Mouse (Mus musculus): Measurements from ENCODE around the gene Minpp1. TPM values are rescaled to one million over a fixed set of nuclear protein-coding genes. Genes with fewer than 3 reads are reported as not detected.
A peak's percentile ranks its signal among the peaks of the same experiment; 100 is the strongest.
"Not testable (repeated sequence)": the region's sequence is repeated elsewhere in the genome, so short reads cannot be mapped to it uniquely, and the experiment has no call there.

Gene Minpp1
- 54.4 and 54.9 TPM in 2 replicates for polyA plus RNA-seq (2015; fragmentation: Nextera tagmentation; extraction: Ambion mirVana)

DNA sequence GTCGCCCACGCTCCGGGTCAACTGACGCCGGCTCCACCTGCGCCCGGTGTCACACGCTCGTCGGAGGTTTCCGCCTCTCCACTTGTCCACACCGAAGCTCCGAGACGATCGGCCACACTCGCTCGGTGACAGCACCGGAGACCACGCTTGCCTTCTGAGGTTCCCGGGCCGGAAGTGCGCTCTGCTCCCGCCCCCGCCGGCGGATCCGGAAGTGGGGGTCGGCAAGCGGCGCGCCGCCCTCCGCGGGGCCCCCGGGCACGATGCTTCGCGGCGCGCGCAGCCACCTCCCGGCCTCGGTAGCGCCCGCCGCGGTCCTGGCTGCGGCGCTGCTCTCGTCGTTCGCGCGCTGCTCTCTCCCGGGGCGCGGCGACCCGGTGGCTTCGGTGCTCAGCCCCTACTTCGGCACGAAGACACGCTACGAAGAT, at the start of gene Minpp1:
Gene Minpp1 (plus strand): TSS at position 89 of the 425 bp plus-strand sequence.
- H3K36me3 ChIP-seq = no peaks in the 10 kb centered on the region
- H3K27me3 ChIP-seq = no peaks in the 10 kb centered on the region
- H3K4me3 ChIP-seq (replicated peaks) = peak within 1 kb of the TSS; percentile 74
- H3K4me1 ChIP-seq (replicated peaks) = peaks cover 30% of the 10 kb centered on the region
- peak; percentile 93 for ATAC-seq
- WGBS = under 1% methylated on average over 55 of the region's 64 CpGs
- peak within 1 kb of the TSS; percentile 91 for H3K27ac ChIP-seq
- H3K9ac ChIP-seq (replicated peaks) = peak within 1 kb of the TSS; percentile 81
- H3K9me3 ChIP-seq = no peaks in the 10 kb centered on the region
- H3K4me2 ChIP-seq (replicated peaks) = peak within 1 kb of the TSS; percentile 73

GRCm38 (mm10) chr19:32439356-32439755, 46.2 kb upstream of the Minpp1 start:
- no peak overlapping the region for H3K4me3 ChIP-seq (replicated peaks)
- 85% methylated on average over 2 of the region's 2 CpGs for WGBS
- no peak for ATAC-seq

GRCm38 (mm10) chr19:32441568-32441967, 44.0 kb upstream of the Minpp1 start:
- WGBS = 97% methylated on average over 11 of the region's 11 CpGs
- H3K36me3 ChIP-seq = no peaks in the 10 kb centered on the region
- no peaks in the 10 kb centered on the region for H3K4me1 ChIP-seq (replicated peaks)
- no peak for ATAC-seq
- H3K27ac ChIP-seq = no peak overlapping the region
- no peaks in the 10 kb centered on the region for H3K27me3 ChIP-seq
- no peak overlapping the region for H3K4me2 ChIP-seq (replicated peaks)
- H3K4me3 ChIP-seq (replicated peaks) = no peak overlapping the region
- H3K9ac ChIP-seq (replicated peaks) = no peak overlapping the region
- H3K9me3 ChIP-seq = no peaks in the 10 kb centered on the region

More at GRCm38 (mm10) chr19:32439356-32439755, 46.2 kb upstream of the Minpp1 start:
- no peak overlapping the region for H3K4me2 ChIP-seq (replicated peaks)
- H3K27ac ChIP-seq = no peak overlapping the region
- H3K9me3 ChIP-seq = no peaks in the 10 kb centered on the region
- H3K9ac ChIP-seq (replicated peaks) = no peak overlapping the region
- H3K36me3 ChIP-seq = no peaks in the 10 kb centered on the region
- H3K4me1 ChIP-seq (replicated peaks) = no peaks in the 10 kb centered on the region
- H3K27me3 ChIP-seq = no peaks in the 10 kb centered on the region

GRCm38 (mm10) chr19:32448931-32449330, 36.6 kb upstream of the Minpp1 start:
- Histone ChIP-seq H3K27me3 (no peaks in the 10 kb centered on the region), H3K4me2 (replicated peaks) (no peak overlapping the region), H3K4me3 (replicated peaks) (no peak overlapping the region), H3K4me1 (replicated peaks) (no peaks in the 10 kb centered on the region), H3K27ac (no peak overlapping the region), H3K9me3 (no peaks in the 10 kb centered on the region), H3K9ac (replicated peaks) (no peak overlapping the region), H3K36me3 (no peaks in the 10 kb centered on the region)
- no peak for ATAC-seq
- 97% methylated on average over 10 of the region's 10 CpGs for WGBS

DNA sequence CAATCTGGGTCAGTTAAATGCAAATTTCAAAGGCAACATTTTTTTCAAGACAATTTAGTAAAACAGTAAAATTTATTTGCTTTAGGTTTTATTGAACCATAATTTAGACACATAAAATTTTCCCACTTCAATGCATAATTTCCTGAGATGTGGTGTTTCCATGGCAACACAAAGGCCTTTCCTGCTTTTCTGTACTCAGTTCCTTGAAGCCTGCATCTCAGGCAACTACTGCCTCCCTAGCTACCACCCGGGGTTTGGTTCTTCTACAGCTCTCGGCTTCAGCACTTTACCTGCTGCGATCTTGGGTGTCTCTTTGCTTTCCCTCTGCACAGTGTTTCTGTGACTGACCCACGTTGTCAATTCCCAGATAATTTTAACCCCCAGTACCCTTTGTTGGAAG, 33.3 kb upstream of the Minpp1 start:
- no peaks in the 10 kb centered on the region for H3K36me3 ChIP-seq
- no peak overlapping the region for H3K9ac ChIP-seq (replicated peaks)
- H3K4me2 ChIP-seq (replicated peaks) = no peak overlapping the region
- H3K4me3 ChIP-seq (replicated peaks) = no peak overlapping the region
- no peaks in the 10 kb centered on the region for H3K9me3 ChIP-seq
- no peaks in the 10 kb centered on the region for H3K4me1 ChIP-seq (replicated peaks)
- no peak for ATAC-seq
- no peaks in the 10 kb centered on the region for H3K27me3 ChIP-seq
- WGBS = 73% methylated on average over 4 of the region's 4 CpGs
- no peak overlapping the region for H3K27ac ChIP-seq

DNA sequence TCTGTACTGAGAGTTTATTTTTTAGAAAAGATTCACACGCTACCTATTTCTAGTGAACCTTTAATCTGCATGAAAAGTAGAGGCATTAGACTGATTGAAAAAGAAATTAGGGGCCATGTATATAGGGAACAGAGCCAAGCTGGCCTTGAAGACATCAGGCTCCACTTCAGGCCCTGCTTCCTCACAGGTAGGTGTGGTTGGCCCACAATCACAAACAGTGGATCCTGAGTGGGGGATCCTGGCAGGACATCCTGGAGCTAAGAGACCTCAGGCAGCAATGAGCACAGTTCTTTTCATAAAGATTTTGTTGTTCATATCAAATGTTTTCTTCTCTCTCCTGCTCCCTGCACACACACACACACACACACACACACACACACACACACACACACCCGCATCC, 28.8 kb upstream of the Minpp1 start:
- Histone ChIP-seq H3K9ac (replicated peaks) (no peak overlapping the region), H3K4me2 (replicated peaks) (no peak overlapping the region), H3K27ac (no peak overlapping the region), H3K9me3 (peaks cover 5% of the 10 kb centered on the region; the same call in 1 of the 2 replicates), H3K4me3 (replicated peaks) (no peak overlapping the region), H3K27me3 (no peaks in the 10 kb centered on the region), H3K36me3 (no peaks in the 10 kb centered on the region), H3K4me1 (replicated peaks) (no peaks in the 10 kb centered on the region)
- 96% methylated on average over 2 of the region's 2 CpGs for WGBS
- no peak for ATAC-seq

DNA sequence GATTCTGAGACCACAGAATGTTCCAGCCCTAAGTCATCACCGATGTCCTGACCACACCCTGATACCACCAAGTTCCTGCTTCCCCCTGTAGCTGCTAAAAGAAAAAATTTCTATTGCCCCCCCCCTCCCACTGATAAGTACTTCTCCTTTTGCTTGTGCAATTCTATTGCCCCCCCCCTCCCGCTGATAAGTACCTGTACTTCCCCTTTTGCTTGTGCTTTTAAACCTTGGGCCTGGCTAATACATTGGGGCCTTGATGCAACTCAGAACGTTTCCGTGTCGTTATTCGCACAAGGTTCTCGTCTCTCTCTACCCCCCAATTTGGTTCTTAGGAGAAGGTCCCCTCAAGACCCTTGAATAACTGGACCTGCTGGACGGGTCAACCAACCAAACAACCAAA, 27.9 kb upstream of the Minpp1 start:
- 90% methylated on average over 8 of the region's 8 CpGs for WGBS
- not testable (repeated sequence) for H3K4me1 ChIP-seq (replicated peaks); H3K4me3 ChIP-seq (replicated peaks); H3K9me3 ChIP-seq; H3K27me3 ChIP-seq; H3K36me3 ChIP-seq; H3K4me2 ChIP-seq (replicated peaks); H3K9ac ChIP-seq (replicated peaks); ATAC-seq; H3K27ac ChIP-seq

DNA sequence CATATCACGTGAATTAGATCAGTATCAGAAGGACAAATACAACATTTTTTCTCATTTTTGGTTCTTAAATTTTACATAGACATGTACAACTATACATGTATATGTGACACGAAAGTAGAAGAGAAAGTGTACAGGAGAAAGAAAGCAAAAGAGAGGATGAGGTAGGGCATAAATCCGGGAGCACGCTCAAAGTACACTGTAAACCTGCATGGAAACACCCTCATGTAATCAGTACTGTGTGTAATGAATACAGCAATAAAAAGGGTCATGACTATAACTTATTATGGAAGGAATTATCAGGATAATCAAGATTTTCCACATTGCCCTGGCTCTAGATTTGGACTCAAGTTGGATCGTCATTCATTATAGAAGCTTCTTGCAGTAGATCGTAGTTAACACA, 22.5 kb upstream of the Minpp1 start:
- H3K4me1 ChIP-seq (replicated peaks) = no peaks in the 10 kb centered on the region
- no peak overlapping the region for H3K4me2 ChIP-seq (replicated peaks)
- no peaks in the 10 kb centered on the region for H3K27me3 ChIP-seq
- no peak overlapping the region for H3K9ac ChIP-seq (replicated peaks)
- no peak for ATAC-seq
- H3K27ac ChIP-seq = no peak overlapping the region
- H3K4me3 ChIP-seq (replicated peaks) = no peak overlapping the region
- 91% methylated on average over 6 of the region's 6 CpGs for WGBS
- H3K9me3 ChIP-seq = peaks cover 5% of the 10 kb centered on the region; the same call in 1 of the 2 replicates
- no peaks in the 10 kb centered on the region for H3K36me3 ChIP-seq

DNA sequence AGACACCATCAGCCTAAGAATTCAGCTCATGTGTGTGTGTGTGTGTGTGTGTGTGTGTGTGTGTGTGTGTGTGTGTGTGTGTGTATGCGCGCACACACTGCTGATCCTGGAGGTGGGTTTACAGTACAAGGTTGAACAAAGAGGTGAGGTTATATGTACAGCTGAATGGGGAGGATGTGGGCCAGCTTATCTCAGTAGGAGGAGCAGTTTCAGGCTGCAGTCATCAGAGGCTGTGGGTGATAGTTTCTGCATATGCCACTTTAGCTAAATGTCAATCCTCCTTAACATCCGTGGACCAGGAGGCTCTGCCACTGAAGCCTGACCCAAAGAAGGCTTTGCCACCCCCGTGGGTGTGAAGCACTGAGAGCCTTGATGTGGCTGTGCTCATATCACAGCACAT, 20.3 kb upstream of the Minpp1 start:
- no peak for ATAC-seq
- no peaks in the 10 kb centered on the region for H3K4me1 ChIP-seq (replicated peaks)
- no peak overlapping the region for H3K4me2 ChIP-seq (replicated peaks)
- H3K9me3 ChIP-seq = no peaks in the 10 kb centered on the region
- H3K27me3 ChIP-seq = no peaks in the 10 kb centered on the region
- H3K4me3 ChIP-seq (replicated peaks) = no peak overlapping the region
- WGBS = 78% methylated on average over 4 of the region's 4 CpGs
- H3K27ac ChIP-seq = no peak overlapping the region
- H3K9ac ChIP-seq (replicated peaks) = no peak overlapping the region
- no peaks in the 10 kb centered on the region for H3K36me3 ChIP-seq

GRCm38 (mm10) chr19:32466478-32466877, 19.1 kb upstream of the Minpp1 start, which contains the start of gene Rpl9-ps6:
Rpl9-ps6 (minus strand) TSS chr19:32466578.
- Histone ChIP-seq H3K9me3 (no peaks in the 10 kb centered on the region), H3K4me2 (replicated peaks) (no peak within 1 kb of the TSS), H3K36me3 (no peaks in the 10 kb centered on the region), H3K9ac (replicated peaks) (no peak within 1 kb of the TSS), H3K27me3 (no peaks in the 10 kb centered on the region), H3K27ac (no peak within 1 kb of the TSS), H3K4me3 (replicated peaks) (no peak within 1 kb of the TSS), H3K4me1 (replicated peaks) (no peaks in the 10 kb centered on the region)
- no peak for ATAC-seq
- 85% methylated on average over 6 of the region's 6 CpGs for WGBS

- 94% methylated on average over 5 of the region's 5 CpGs for WGBS
- Histone ChIP-seq H3K9ac (replicated peaks) (no peak overlapping the region), H3K4me3 (replicated peaks) (no peak overlapping the region), H3K4me1 (replicated peaks) (no peaks in the 10 kb centered on the region), H3K4me2 (replicated peaks) (no peak overlapping the region), H3K36me3 (no peaks in the 10 kb centered on the region), H3K27me3 (no peaks in the 10 kb centered on the region), H3K27ac (no peak overlapping the region), H3K9me3 (no peaks in the 10 kb centered on the region)
- no peak for ATAC-seq
Observed at GRCm38 (mm10) chr19:32467325-32467724, 18.2 kb upstream of the Minpp1 start.

DNA sequence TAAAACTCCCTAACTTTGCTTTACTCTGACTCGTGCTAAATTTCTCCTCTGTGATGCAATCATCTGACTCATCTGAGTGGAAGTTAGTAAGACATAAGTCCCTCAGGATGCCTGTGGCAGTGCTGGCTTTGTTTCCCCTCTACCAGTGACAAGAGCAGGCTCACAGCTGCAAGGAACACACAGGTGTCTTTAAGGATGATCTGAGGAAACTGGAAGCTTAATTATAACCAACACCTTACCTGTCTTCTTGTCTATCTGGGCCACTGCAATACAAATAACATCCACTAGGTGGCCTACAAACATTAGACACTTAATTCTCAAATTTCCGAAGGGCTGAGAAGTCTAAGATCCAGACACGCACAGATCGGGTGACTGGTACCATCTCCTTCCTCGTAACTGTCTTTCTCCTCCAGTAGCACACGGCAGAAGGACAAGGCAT, 15.5 kb upstream of the Minpp1 start:
- WGBS = 41% methylated on average over 6 of the region's 6 CpGs
- H3K9me3 ChIP-seq = no peaks in the 10 kb centered on the region
- ATAC-seq = 0 out of 2 replicates have a peak, but pooled peaks have one; percentile 43

DNA sequence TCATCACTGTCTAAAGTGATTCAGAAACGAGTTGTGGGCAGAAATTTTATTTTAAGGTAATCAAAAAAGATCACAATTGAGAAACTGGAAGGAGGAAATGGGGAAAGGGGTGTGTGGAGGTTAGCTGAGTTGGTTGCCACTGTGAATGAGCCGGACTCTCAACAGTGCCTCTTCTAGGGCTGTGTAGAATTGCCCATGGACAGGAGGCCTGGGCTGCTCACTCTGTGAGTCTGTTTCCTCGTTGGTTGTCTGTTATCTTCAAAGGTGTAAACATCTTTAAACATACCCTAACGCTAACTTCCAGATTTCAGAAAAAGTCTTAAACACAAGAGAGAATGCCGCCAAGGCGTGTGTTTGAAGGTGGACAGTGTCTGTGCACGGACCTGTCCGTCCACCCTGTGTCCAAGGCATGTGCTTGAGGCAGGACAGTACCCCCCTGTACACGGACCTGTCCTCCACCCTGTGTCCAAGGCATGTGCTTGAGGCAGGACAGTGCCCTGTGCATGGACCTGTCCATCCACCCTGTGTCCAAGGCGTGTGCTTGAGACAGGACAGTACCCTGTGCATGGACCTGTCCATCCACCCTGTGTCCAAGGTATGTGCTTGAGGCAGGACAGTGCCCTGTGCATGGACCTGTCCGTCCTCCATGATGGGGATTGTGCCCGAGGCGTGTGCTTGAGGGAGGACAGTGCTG, 14.9 kb upstream of the Minpp1 start:
- Histone ChIP-seq H3K4me2 (replicated peaks) (no peak overlapping the region), H3K27me3 (no peaks in the 10 kb centered on the region), H3K4me1 (replicated peaks) (no peaks in the 10 kb centered on the region), H3K9me3 (no peaks in the 10 kb centered on the region), H3K36me3 (no peaks in the 10 kb centered on the region), H3K9ac (replicated peaks) (no peak overlapping the region), H3K27ac (no peak overlapping the region), H3K4me3 (replicated peaks) (no peak overlapping the region)
- WGBS = 90% methylated on average over 13 of the region's 13 CpGs
- no peak for ATAC-seq

More for the DNA sequence above, 15.5 kb upstream of the Minpp1 start:
- H3K4me3 ChIP-seq (replicated peaks) = no peak overlapping the region
- H3K9ac ChIP-seq (replicated peaks) = no peak overlapping the region
- no peak overlapping the region for H3K27ac ChIP-seq
- H3K4me1 ChIP-seq (replicated peaks) = no peaks in the 10 kb centered on the region
- H3K4me2 ChIP-seq (replicated peaks) = no peak overlapping the region
- H3K36me3 ChIP-seq = no peaks in the 10 kb centered on the region
- no peaks in the 10 kb centered on the region for H3K27me3 ChIP-seq
